Mouse (Mus musculus) lung, postnatal 4 days (tissue): ENCODE data around the gene Onecut1.

Experiments used
- DNase-seq, 2 experiments: peaks; one replicate each; pipeline ENCODE4 v3.0.0; 2021

The Onecut1 gene

GRCm38 (mm10) chr9:74861561-74861980 is at the start of gene Onecut1:
TSS of gene Onecut1 (plus strand) at chr9:74861921.
- peak; percentile 56 to 58 for DNase-seq

- no peak for DNase-seq
These were observed 41.8 kb upstream of the Onecut1 start for GRCm38 (mm10) chr9:74819736-74820511.

GRCm38 (mm10) chr9:74825102-74825501 is 36.6 kb upstream of the Onecut1 start:
- DNase-seq = no peak

- DNase-seq = no peak
These were observed 32.5 kb upstream of the Onecut1 start for GRCm38 (mm10) chr9:74829206-74829605.

- DNase-seq = no peak
These were observed 18.8 kb upstream of the Onecut1 start for GRCm38 (mm10) chr9:74842890-74843289.

- DNase-seq = no peak
These were observed 14.6 kb upstream of the Onecut1 start for GRCm38 (mm10) chr9:74846867-74847830.

GRCm38 (mm10) chr9:74848411-74849194 is 13.1 kb upstream of the Onecut1 start:
- DNase-seq = no peak

- DNase-seq = no peak
These were observed 12.3 kb upstream of the Onecut1 start for GRCm38 (mm10) chr9:74849195-74849978.

- no peak for DNase-seq
These were observed 11.5 kb upstream of the Onecut1 start for GRCm38 (mm10) chr9:74849979-74850780.

- DNase-seq = no peak
These were observed 11.0 kb upstream of the Onecut1 start for GRCm38 (mm10) chr9:74850781-74851145.

GRCm38 (mm10) chr9:74851601-74852000 is 10.1 kb upstream of the Onecut1 start:
- no peak for DNase-seq

- DNase-seq = no peak
These were observed 9.4 kb upstream of the Onecut1 start for GRCm38 (mm10) chr9:74852361-74852760.

GRCm38 (mm10) chr9:74853191-74854072 is 8.3 kb upstream of the Onecut1 start:
- DNase-seq = no peak

- no peak for DNase-seq
These were observed 7.6 kb upstream of the Onecut1 start for GRCm38 (mm10) chr9:74854073-74854591.

GRCm38 (mm10) chr9:74855446-74855845 is 6.3 kb upstream of the Onecut1 start:
- DNase-seq = no peak

GRCm38 (mm10) chr9:74856578-74857507 is 4.9 kb upstream of the Onecut1 start:
- DNase-seq = no peak

GRCm38 (mm10) chr9:74857508-74857840 is 4.2 kb upstream of the Onecut1 start:
- DNase-seq = no peak

GRCm38 (mm10) chr9:74858111-74858510 is 3.6 kb upstream of the Onecut1 start:
- no peak for DNase-seq

- no peak for DNase-seq
These were observed 1.3 kb upstream of the Onecut1 start for GRCm38 (mm10) chr9:74860461-74860860.
